Mouse (Mus musculus) skeletal muscle tissue, adult 2 months (tissue): ENCODE results near the gene Rbck1.
"Not testable (repeated sequence)": the region's sequence is repeated elsewhere in the genome, so short reads cannot be mapped to it uniquely, and the experiment has no call there.

Experiments used
- DNase-seq: peaks from one replicate; pipeline ENCODE4 v3.0.0-alpha.2; 2012; ENCODE audit warnings: low read depth, low spot score

Rbck1 gene

DNA sequence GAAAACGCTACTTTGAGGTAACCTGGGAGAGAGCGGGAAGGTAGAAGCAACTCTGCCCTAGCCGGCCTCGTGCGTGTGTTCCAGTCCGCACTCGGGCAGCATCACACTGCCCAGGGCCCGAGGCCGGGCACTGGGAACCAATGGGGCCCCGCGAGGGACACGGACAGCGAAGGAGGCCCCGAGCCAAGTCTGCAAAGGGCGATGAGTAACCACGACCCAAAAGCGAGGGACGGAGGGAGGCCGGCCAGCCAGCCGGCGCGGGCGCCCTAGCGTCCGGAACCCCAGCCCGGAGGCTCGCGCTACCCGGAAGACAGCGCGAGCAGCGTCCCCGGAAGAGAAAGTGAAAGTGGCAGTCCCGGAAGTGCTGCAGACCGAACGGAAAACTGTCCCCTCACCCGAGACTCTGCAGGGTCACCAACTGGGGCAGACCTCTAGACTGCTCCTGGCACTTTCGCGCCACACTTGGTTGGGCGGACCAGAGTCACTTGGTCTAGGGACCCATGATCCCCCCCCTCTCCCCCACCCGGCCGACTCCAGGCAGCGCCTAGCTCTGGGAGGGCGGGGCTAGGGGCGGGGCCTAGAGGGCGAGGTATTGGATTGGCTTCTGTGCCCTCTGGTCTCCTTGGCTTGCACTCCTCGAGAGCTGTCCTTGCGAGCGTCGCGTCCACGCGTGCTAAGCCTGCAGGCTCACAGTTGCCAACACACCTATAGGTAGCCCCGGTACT lies at the start of gene Rbck1:
Rbck1 (minus strand) TSS at position 553 of the 725 bp plus-strand sequence.
- DNase-seq = peak; percentile 92

GRCm38 (mm10) chr2:152376345-152376741 lies 43.9 kb upstream of the Rbck1 start, which contains the start of gene Nrsn2:
Gene Nrsn2, minus strand, starts transcription at chr2:152376638.
- no peak for DNase-seq

DNA sequence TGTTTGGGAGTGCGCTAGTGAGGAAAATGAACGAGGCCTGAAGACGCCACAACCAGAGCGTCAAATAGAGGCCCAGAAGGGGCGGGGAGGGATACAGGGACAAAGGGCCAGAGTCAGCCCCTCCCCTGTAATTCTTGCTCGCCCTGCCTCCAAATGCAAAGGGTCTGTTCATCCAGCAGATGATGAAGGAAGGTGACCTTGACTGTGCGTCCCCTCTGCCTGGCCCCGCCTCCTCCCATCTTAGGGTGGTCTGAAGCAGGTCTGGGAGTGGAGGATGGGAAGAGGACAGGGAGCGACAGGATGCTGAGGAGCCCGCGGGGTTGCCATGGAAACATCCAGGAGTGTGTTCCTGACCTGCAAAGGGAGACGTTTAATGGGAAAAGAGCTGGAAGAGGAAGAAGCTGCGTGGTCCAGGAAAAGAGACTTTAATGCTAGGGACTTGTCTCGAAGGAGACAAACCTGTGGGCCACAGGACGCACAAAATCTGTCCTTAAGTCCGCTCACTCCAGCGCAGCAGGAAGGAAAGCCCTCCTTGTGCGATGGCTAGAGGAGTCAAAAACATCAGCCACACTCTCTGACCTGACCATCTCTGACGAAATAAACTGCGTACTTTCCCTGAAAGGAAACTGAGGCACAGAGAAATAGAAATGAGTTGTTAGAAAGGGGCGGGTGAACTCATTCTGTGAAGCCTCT lies 43.3 kb upstream of the Rbck1 start:
- no peak for DNase-seq

- DNase-seq = no peak
These were observed 41.1 kb upstream of the Rbck1 start for GRCm38 (mm10) chr2:152373547-152373946.

DNA sequence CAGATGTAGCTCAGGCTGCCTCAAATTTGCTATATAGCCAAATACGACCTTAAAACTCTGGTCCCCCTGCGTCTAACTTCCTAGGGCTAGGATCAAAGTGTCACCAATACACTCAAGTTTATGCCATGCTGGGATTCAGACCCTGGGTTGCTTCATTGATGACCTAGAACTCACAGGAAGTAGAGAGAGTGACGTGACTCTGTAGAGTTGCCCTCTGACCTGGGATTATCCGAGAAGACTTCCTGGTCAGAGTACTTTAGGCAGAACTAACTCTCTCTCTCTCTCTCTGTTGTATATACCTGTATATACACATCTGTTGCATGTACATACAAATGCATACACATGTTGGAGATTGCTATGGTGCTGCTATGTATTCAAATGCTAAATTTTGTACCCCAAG lies 40.2 kb upstream of the Rbck1 start:
- DNase-seq = no peak

- DNase-seq = no peak
These were observed 39.7 kb upstream of the Rbck1 start for GRCm38 (mm10) chr2:152372104-152372503.

GRCm38 (mm10) chr2:152368532-152369140 lies 36.2 kb upstream of the Rbck1 start:
- DNase-seq = peak; percentile 53

DNA sequence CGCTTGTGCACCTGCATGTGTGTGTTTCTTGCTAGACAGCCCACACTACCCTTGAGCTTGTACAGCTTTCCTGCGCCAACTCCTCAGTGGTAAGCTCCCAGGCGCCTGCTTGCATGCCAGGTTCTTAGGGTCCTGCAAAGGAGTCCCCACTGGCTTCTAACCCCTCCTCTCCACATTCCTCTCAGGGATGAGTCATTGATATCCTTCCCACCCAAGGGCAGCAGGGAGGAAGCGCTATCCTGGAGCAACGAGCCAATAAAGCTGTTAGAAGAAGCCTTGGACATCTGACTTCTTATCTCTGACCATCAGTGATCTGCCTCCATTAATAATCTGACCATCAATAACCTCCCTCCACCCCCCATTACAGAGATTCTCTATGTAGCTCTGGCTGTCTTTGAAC lies 35.5 kb upstream of the Rbck1 start:
- no peak for DNase-seq

DNA sequence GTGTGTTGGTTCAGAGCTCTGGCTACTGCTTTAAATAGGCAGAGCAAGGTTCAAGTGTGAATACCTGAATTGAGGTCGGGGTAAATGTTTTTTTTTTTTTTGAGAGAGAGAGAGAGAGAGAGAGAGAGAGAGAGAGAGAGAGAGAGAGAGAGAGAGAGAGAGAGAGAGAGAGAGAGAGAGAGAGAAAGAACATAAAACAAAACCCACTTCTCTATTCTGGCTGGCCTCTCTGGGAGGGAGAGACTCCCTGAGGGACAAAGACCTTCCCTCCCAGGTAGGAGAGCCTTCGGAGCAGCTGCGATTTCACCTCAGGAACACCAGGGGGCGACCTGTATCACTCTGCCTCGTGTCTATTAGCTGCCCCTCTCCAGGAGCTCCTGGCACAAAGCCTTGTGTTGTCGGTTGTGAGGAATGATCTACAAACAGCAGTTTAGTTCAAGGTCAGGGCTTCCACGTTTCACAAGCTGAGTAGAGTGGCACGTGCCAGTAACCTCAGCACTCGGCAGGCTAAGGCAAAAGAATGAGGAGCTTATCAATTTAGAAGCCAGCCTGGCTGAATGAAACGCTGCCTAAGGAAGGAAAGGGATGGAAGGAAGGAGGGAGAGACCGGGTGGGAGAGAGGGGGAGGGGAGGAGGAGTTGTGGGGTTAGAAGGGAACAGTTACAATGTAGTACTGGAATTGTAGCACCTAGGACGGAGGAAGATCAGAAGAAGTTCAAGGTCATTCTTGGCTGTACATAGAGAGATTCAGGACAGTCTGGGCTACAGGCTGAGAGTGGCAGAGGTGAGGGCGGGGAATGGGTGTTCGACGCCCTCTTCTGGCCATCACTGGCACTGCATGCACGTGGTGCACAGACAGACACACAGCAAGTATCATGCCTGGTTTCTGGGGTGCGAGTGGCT lies 31.0 kb upstream of the Rbck1 start:
- peak; percentile 50 for DNase-seq

DNA sequence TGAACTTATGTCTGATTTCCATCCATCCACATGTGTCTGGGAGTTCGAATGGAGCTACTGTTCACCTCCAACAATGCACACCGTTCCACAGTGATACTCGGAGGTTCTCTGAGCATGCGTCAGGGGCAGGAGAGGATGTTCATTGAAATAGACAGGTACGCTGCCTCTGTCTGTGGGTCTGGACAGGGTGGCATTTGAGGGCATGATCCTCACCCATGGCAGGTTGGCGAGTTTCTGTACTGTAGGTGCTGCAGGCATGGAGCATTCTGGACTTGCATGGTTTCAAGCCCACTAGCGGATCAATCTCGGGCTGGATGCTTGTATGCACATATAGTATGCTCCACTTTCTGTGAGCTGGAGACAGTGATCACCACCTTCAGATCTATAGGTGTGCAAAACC lies 28.7 kb upstream of the Rbck1 start:
- DNase-seq = no peak

DNA sequence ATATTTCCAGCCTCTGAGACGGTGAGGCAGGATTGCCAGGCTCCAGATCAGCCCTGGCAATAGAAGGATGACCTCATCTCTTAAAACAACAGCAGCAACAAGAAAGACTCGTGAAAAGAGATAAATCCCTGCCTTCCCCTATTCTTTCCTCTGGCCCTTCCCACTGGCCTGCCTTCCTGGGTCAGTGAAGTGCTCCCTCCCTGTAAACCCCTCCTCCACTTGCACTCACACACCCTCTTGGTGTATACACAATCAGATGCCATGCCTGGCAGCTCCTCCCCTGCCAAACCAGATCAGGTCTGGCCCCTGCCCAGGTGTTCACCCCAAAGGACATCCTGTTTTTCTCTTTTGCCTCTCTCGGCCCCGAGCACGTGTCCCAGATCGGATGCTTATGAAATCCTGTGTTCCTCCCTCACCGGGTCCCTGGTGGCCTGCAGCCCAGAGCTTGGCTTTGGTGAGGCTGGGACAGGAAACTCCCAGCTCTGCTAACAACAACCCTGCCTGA lies 27.9 kb upstream of the Rbck1 start:
- DNase-seq = peak; percentile 73

DNA sequence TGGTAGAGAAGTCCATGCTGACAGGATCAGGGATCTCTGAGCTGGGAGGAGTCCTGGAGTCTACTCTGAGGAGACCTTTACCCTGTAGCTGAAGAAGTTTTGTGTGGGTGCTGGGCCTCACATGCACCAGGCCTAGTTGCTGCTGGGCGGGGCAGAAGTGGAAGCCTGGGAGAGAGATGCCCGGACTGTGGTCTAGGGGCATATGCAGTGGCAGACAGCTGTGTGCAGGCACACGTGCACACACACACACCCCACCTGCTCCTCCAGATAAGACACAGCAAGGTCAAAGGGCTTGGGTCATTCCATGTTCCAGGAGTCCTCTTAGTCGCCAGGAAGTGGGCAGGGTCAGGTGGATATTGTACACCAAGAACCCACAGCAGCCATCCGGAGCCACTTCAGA lies 27.2 kb upstream of the Rbck1 start:
- DNase-seq = no peak

DNA sequence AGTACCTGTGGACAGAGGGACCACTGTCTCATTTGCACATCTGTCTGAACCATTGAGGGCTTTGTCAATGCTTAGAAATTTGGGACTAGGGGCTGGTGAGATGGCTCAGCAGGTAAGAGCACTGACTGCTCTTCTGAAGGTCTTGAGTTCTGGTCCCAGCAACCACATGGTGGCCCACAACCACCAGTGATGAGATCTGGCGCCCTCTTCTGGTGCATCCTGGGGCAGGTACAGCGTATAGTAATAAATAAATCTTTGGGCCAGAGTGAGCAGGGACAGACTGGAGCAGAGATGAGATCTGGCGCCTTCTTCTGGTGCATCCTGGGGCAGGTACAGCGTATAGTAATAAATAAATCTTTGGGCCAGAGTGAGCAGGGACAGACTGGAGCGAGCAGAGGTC lies 26.5 kb upstream of the Rbck1 start:
- not testable (repeated sequence) for DNase-seq

DNA sequence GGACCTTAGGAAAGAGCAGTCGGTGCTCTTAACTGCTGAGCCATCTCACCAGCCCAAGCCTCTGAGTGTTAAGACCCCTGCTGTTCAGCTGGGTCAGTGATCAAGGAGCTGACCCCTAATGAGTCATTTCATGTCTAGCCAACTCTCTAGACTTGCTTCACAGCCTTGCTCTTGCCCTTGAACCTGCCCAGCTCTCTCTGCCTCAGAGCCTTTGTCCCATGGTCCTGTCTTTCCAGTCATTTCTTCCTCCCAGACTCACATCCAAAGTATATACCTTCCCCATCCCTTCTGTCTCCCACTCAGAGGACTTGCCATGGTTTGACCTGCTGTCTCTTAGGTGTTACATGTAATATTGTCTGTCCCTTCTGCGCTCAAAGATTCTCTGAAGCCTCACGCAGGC lies 24.8 kb upstream of the Rbck1 start:
- DNase-seq = no peak

- DNase-seq = no peak
These were observed 17.5 kb upstream of the Rbck1 start for GRCm38 (mm10) chr2:152349842-152350540.

- no peak for DNase-seq
These were observed 16.8 kb upstream of the Rbck1 start for GRCm38 (mm10) chr2:152349205-152349604.

DNA sequence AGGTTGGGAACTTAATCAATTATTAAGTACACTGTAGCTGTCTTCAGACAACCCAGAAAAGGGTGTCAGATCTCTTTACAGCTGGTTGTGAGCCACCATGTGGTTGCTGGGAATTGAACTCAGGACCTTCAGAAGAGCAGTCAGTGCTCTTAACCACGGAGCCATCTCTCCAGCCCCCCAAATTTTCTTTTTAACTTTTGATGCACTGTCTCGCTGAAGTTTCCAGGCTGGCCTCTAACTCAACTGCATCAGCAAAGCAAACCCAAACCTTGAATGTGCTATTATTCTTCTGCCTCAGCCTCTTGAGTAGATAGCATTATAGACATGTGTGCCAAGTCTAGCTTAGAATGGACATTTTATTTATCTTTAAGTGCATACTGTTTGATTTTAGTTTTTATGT lies 15.3 kb upstream of the Rbck1 start:
- DNase-seq = no peak

GRCm38 (mm10) chr2:152346776-152347465 lies 14.5 kb upstream of the Rbck1 start:
- no peak for DNase-seq

DNA sequence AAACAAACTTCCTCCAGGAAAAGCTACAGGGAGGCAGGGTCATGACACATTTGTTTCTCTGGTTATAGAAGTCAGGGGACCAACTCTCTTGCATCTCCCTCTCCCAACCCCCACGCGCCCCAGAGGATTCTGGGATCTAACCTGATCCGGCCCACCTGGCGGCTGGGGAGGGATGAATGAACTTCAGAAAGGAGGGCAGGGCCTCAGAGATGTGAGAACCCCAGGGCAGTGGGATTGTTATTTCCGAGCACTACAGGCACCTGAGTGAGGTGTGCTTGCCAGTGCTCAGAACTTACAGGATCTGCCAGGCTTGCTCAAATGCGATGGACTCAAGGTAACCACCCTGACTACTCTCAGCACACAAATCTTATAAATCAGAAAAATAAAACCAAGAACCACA lies 12.9 kb upstream of the Rbck1 start:
- no peak for DNase-seq

DNA sequence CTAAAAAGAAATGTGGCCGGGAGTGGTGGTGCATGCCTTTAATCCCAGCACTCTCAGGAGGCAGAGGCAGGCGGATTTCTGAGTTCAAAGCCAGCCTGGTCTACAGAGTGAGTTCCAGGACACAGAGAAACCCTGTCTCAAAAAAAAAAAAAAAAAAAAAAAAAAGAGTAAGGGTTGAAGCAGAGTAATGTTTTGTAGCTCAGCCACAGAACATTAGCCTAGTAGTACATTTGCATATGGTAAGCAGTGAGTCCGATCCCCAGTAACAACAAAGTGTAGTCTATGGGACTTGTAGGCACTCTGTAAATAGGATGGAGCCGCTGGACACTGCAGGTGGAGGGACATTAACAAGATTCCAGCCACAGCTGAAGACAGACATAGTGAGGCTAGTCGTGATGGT lies 12.5 kb upstream of the Rbck1 start:
- DNase-seq = no peak
